Comparison of ENCODE assay signal across 8 mouse cellular contexts in the genomic region with DNA sequence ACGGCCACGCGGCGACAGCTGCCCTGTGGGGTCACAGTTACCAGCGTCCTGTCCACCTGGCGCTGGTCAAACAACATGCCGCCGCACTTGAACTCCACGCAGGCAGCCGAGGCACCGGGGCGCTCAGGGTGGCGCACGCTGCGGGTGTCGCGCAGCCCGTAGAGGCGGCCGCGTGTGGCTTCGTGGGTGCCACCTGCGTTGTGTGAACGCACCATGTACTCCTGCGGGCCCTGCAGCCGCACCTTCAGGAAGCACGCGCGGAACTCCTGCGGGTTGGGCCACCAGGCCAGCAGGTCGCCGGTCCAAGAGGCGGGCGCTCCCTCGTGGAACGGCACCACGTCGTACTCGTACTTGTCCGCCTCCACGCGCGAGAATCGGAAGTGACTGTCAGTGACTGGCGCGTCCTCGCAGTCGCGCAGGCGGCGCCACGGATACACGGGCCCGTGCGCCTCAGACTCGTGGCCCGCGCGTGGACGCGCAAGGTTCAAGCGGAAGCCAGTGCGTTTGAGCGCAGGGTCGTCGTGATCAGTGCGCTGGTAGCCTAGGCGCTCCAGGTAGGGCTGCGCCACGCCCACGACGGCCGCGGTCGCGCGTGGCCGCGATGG. TPM values are rescaled to one million over a fixed set of nuclear protein-coding genes. Genes with fewer than 3 reads are reported as not detected.
A peak's percentile ranks its signal among the peaks of the same experiment; 100 is the strongest.
DNase-seq lines count a peak whose midpoint lies in the region; ATAC-seq and TF ChIP-seq lines count a peak whose summit lies in the region.

No protein-coding gene starts in this region.

- no peak for ATAC-seq in neural tube, embryonic 11.5 days (ENCODE audit: insufficient read depth, low FRiP score, low TSS enrichment)
- ATAC-seq in limb, embryonic 14.5 days (ENCODE audit: low FRiP score, low read depth): no peak
- ATAC-seq in stomach, embryonic 15.5 days (ENCODE audit: insufficient read depth, low FRiP score, low read depth): no peak

- H3K4me1 ChIP-seq in neural tube, embryonic 11.5 days (ENCODE audit: control insufficient read depth, insufficient read depth, low read length): no peaks in the 10 kb centered on the region
- H3K4me1 ChIP-seq in limb, embryonic 14.5 days (ENCODE audit: control insufficient read depth, insufficient read depth, low read length): 0 out of 2 replicates have a peak, but pooled peaks cover 5% of the 10 kb centered on the region
- peaks cover 20% of the 10 kb centered on the region for H3K4me1 ChIP-seq in stomach, embryonic 15.5 days

- no peak for TF ChIP-seq POLR2A in limb, embryonic 14.5 days (IDR thresholded peaks at IDR 0.05; ENCODE audit: borderline replicate concordance, extremely low read depth, insufficient read depth, insufficient read length)

- no peak overlapping the region for H3K9ac ChIP-seq in neural tube, embryonic 11.5 days (ENCODE audit: low read length)
- 0 out of 2 replicates have a peak overlapping the region, but pooled peaks have one; percentile 36 for H3K9ac ChIP-seq in limb, embryonic 14.5 days (ENCODE audit: low read depth, low read length, severe bottlenecking)
- no peak overlapping the region for H3K9ac ChIP-seq in stomach, embryonic 15.5 days

- no peak overlapping the region for H3K27ac ChIP-seq in gastrocnemius, adult 2 months
- H3K27ac ChIP-seq in neural tube, embryonic 11.5 days (ENCODE audit: low read depth, low read length): no peak overlapping the region
- H3K27ac ChIP-seq in limb, embryonic 14.5 days (replicated peaks; ENCODE audit: low read depth, low read length): no peak overlapping the region
- no peak overlapping the region for H3K27ac ChIP-seq in stomach, embryonic 15.5 days

- peaks cover 73% of the 10 kb centered on the region for H3K27me3 ChIP-seq in neural tube, embryonic 11.5 days (ENCODE audit: control insufficient read depth, insufficient read depth, low read length)
- peaks cover 71% of the 10 kb centered on the region for H3K27me3 ChIP-seq in limb, embryonic 14.5 days (ENCODE audit: control insufficient read depth, insufficient read depth, low read length)
- H3K27me3 ChIP-seq in stomach, embryonic 15.5 days (replicated peaks): peaks cover 81% of the 10 kb centered on the region

- peak overlapping the region; percentile 36 for H3K4me2 ChIP-seq in neural tube, embryonic 11.5 days (ENCODE audit: low read depth)
- peak overlapping the region; percentile 57 for H3K4me2 ChIP-seq in limb, embryonic 14.5 days (replicated peaks; ENCODE audit: low read depth, low read length, severe bottlenecking)
- peak overlapping the region; percentile 75 for H3K4me2 ChIP-seq in stomach, embryonic 15.5 days

- intact Hi-C loops in gastrocnemius, adult 2 months (cut with DNase I): no loop called here
- intact Hi-C loops in gastrocnemius, postnatal 14 days (cut with DNase I; ENCODE audit: low total_unique reads): no loop called here

- peak overlapping the region; percentile 68 for H3K4me3 ChIP-seq in gastrocnemius, adult 2 months
- H3K4me3 ChIP-seq in neural tube, embryonic 11.5 days (ENCODE audit: low read depth, low read length): peak overlapping the region; percentile 33
- peak overlapping the region; percentile 42 for H3K4me3 ChIP-seq in limb, embryonic 14.5 days (replicated peaks; ENCODE audit: low read length)
- H3K4me3 ChIP-seq in stomach, embryonic 15.5 days (replicated peaks): peak overlapping the region; percentile 35

- H3K36me3 ChIP-seq in neural tube, embryonic 11.5 days (ENCODE audit: control insufficient read depth, insufficient read depth, low read length): no peaks in the 10 kb centered on the region
- no peaks in the 10 kb centered on the region for H3K36me3 ChIP-seq in limb, embryonic 14.5 days (ENCODE audit: control insufficient read depth, insufficient read depth, low read length)
- no peaks in the 10 kb centered on the region for H3K36me3 ChIP-seq in stomach, embryonic 15.5 days

- H3K9me3 ChIP-seq in neural tube, embryonic 11.5 days (ENCODE audit: control insufficient read depth, low read length): no peaks in the 10 kb centered on the region
- no peaks in the 10 kb centered on the region for H3K9me3 ChIP-seq in limb, embryonic 14.5 days (ENCODE audit: control insufficient read depth, low read length)
- no peaks in the 10 kb centered on the region for H3K9me3 ChIP-seq in stomach, embryonic 15.5 days

- TF ChIP-seq CTCF in gastrocnemius, adult 2 months (IDR thresholded peaks at IDR 0.05): no peak

- WGBS in neural tube, embryonic 11.5 days: 21% methylated on average over 79 of the region's 79 CpGs
- 28% methylated on average over 60 of the region's 79 CpGs for WGBS in limb, embryonic 14.5 days
- WGBS in stomach, embryonic 15.5 days: 20% methylated on average over 79 of the region's 79 CpGs

- no peak for DNase-seq in gastrocnemius, adult 2 months
- DNase-seq in gastrocnemius, postnatal 14 days: no peak
- DNase-seq in neural tube, embryonic 11.5 days (ENCODE audit: low spot score): no peak
- no peak for DNase-seq in neural tube, embryonic 10.5 days (ENCODE audit: extremely low spot score, low spot score)
- no peak for DNase-seq in limb, embryonic 14.5 days (ENCODE audit: low spot score)
- no peak for DNase-seq in ovary, postnatal 10 days (ENCODE audit: low spot score)
- DNase-seq in layer of hippocampus, postnatal 25 days (ENCODE audit: extremely low spot score in 1 of 2, low spot score in 1 of 2): no peak

RNA-seq across cellular contexts. Expression of gene Cilp2, which starts 6.1 kb away (rescaled TPM):
- 10 to 100 TPM in 1 of 2 experiments, 1 to 10 TPM in 1; 3.5 to 18.9 TPM for total RNA-seq in gastrocnemius, adult 2 months (2021)
- total RNA-seq in gastrocnemius, postnatal 14 days (2021): 10 to 100 TPM; 26.6 to 27.8 TPM
- polyA plus RNA-seq in neural tube, embryonic 11.5 days (2014; fragmentation: Nextera tagmentation; extraction: Ambion mirVana): 0.47 and 0.86 TPM in 2 replicates
- polyA plus RNA-seq in limb, embryonic 14.5 days (2012; rRNA removed): 2.6 and 3.6 TPM in 2 replicates
- 1.5 and 1.9 TPM in 2 replicates for polyA plus RNA-seq in limb, embryonic 14.5 days (2014; fragmentation: Nextera tagmentation; extraction: Ambion mirVana)
- 0.83 and 0.95 TPM in 2 replicates for polyA plus RNA-seq in stomach, embryonic 15.5 days (2015; fragmentation: Nextera tagmentation; extraction: Ambion mirVana)
- total RNA-seq in layer of hippocampus, postnatal 25 days (2021): 1 to 10 TPM in 1 of 2 experiments, under 1 TPM in 1; 0.89 to 1.3 TPM

RNA-seq across cellular contexts. Expression of gene Tssk6, which starts 20.6 kb away (rescaled TPM):
- total RNA-seq in gastrocnemius, adult 2 months (2021): not detected
- total RNA-seq in gastrocnemius, postnatal 14 days (2021): under 1 TPM in 1 of 2 experiments, not detected in 1; 0.31 TPM
- polyA plus RNA-seq in neural tube, embryonic 11.5 days (2014; fragmentation: Nextera tagmentation; extraction: Ambion mirVana): 4.1 and 4.8 TPM in 2 replicates
- 0.84 and 1.2 TPM in 2 replicates for polyA plus RNA-seq in limb, embryonic 14.5 days (2012; rRNA removed)
- polyA plus RNA-seq in limb, embryonic 14.5 days (2014; fragmentation: Nextera tagmentation; extraction: Ambion mirVana): 4.1 TPM in 2 replicates
- 3.1 and 3.9 TPM in 2 replicates for polyA plus RNA-seq in stomach, embryonic 15.5 days (2015; fragmentation: Nextera tagmentation; extraction: Ambion mirVana)
- total RNA-seq in layer of hippocampus, postnatal 25 days (2021): under 1 TPM; 0.27 to 0.28 TPM

RNA-seq across cellular contexts. Expression of gene Ndufa13, which starts 21.0 kb away (rescaled TPM):
- 100 to 1,000 TPM; 312 to 399 TPM for total RNA-seq in gastrocnemius, adult 2 months (2021)
- 100 to 1,000 TPM; 265 to 294 TPM for total RNA-seq in gastrocnemius, postnatal 14 days (2021)
- 151 and 161 TPM in 2 replicates for polyA plus RNA-seq in neural tube, embryonic 11.5 days (2014; fragmentation: Nextera tagmentation; extraction: Ambion mirVana)
- 85.3 and 97.4 TPM in 2 replicates for polyA plus RNA-seq in limb, embryonic 14.5 days (2012; rRNA removed)
- polyA plus RNA-seq in limb, embryonic 14.5 days (2014; fragmentation: Nextera tagmentation; extraction: Ambion mirVana): 187 and 190 TPM in 2 replicates
- 183 and 190 TPM in 2 replicates for polyA plus RNA-seq in stomach, embryonic 15.5 days (2015; fragmentation: Nextera tagmentation; extraction: Ambion mirVana)
- total RNA-seq in layer of hippocampus, postnatal 25 days (2021): 100 to 1,000 TPM; 159 to 174 TPM

RNA-seq across cellular contexts. Expression of gene Yjefn3, which starts 21.1 kb away (rescaled TPM):
- total RNA-seq in gastrocnemius, adult 2 months (2021): 10 to 100 TPM in 1 of 2 experiments, 1 to 10 TPM in 1; 9.5 to 14.5 TPM
- total RNA-seq in gastrocnemius, postnatal 14 days (2021): 10 to 100 TPM in 1 of 2 experiments, 1 to 10 TPM in 1; 7.8 to 10.2 TPM
- 3.7 and 5.0 TPM in 2 replicates for polyA plus RNA-seq in neural tube, embryonic 11.5 days (2014; fragmentation: Nextera tagmentation; extraction: Ambion mirVana)
- polyA plus RNA-seq in limb, embryonic 14.5 days (2012; rRNA removed): 5.4 and 8.6 TPM in 2 replicates
- 4.2 and 5.5 TPM in 2 replicates for polyA plus RNA-seq in limb, embryonic 14.5 days (2014; fragmentation: Nextera tagmentation; extraction: Ambion mirVana)
- polyA plus RNA-seq in stomach, embryonic 15.5 days (2015; fragmentation: Nextera tagmentation; extraction: Ambion mirVana): 2.8 and 4.1 TPM in 2 replicates
- 10 to 100 TPM; 29.0 to 37.5 TPM for total RNA-seq in layer of hippocampus, postnatal 25 days (2021)

RNA-seq across cellular contexts. Expression of gene Pbx4, which starts 49.1 kb away (rescaled TPM):
- total RNA-seq in gastrocnemius, adult 2 months (2021): not detected
- total RNA-seq in gastrocnemius, postnatal 14 days (2021): under 1 TPM in 1 of 2 experiments, not detected in 1; 0.37 TPM
- polyA plus RNA-seq in neural tube, embryonic 11.5 days (2014; fragmentation: Nextera tagmentation; extraction: Ambion mirVana): 28.8 and 31.2 TPM in 2 replicates
- 6.3 and 6.6 TPM in 2 replicates for polyA plus RNA-seq in limb, embryonic 14.5 days (2012; rRNA removed)
- polyA plus RNA-seq in limb, embryonic 14.5 days (2014; fragmentation: Nextera tagmentation; extraction: Ambion mirVana): 5.2 and 6.8 TPM in 2 replicates
- 4.4 and 5.9 TPM in 2 replicates for polyA plus RNA-seq in stomach, embryonic 15.5 days (2015; fragmentation: Nextera tagmentation; extraction: Ambion mirVana)
- total RNA-seq in layer of hippocampus, postnatal 25 days (2021): 10 to 100 TPM; 13.3 to 13.6 TPM
